Mouse (Mus musculus): Measurements from ENCODE around the gene Pink1. TPM values are rescaled to one million over a fixed set of nuclear protein-coding genes. Genes with fewer than 3 reads are reported as not detected.

Gene Pink1
- polyA plus RNA-seq, 2 experiments, result 14.3 to 19.2 TPM

DNA sequence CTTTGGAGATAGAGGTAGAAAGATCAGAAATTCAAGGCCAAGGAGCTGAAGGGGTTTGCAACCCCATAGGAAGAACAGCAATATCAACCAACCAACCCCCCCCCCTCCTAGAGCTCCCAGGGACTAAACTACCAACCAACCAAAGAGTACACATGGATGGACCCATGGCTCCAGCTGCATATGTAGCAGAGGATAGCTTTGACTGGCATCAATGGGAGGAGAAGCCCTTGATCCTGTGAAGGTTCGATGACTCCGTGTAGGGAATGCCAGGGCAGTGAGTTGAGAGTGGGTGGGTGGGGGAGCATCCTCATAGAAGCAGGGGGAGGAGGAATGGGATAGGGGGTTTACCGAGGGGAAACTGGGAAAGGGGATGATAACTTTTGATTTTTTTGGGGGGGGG lies 1.7 kb downstream of the Pink1 start:
- WGBS (ENCODE audit: insufficient replicate concordance), result 67% methylated on average over 3 of the region's 3 CpGs
- H3K9ac ChIP-seq (replicated peaks), result no peak overlapping the region
- H3K4me2 ChIP-seq (ENCODE audit: low read depth), result no peak overlapping the region
- no peak for TF ChIP-seq EP300 (IDR thresholded peaks at IDR 0.05; ENCODE audit: low read depth)
- TF ChIP-seq CTCF (IDR thresholded peaks at IDR 0.05; ENCODE audit: low read depth), result no peak
- no peak for ATAC-seq (ENCODE audit: insufficient read depth)
- no peaks in the 10 kb centered on the region for H3K36me3 ChIP-seq (replicated peaks; ENCODE audit: control insufficient read depth, insufficient read depth, low read depth)
- peaks cover 9 to 12% of the 10 kb centered on the region in 2 experiments for H3K4me1 ChIP-seq (replicated peaks; ENCODE audit: control insufficient read depth in 2 of 2, insufficient read depth in 2 of 2, low read length in 1 of 2)
- no peaks in the 10 kb centered on the region for H3K27me3 ChIP-seq (ENCODE audit: control insufficient read depth, insufficient read depth, low read length)
- H3K4me3 ChIP-seq (ENCODE audit: insufficient read depth in 1 of 2, low read depth in 2 of 2, low read length in 2 of 2), result no peak overlapping the region
- no peak for DNase-seq (ENCODE audit: low read depth in 3 of 3, low spot score in 3 of 3)
- H3K27ac ChIP-seq, result no peak overlapping the region
- no peaks in the 10 kb centered on the region for H3K9me3 ChIP-seq (ENCODE audit: control insufficient read depth, low read length)

DNA sequence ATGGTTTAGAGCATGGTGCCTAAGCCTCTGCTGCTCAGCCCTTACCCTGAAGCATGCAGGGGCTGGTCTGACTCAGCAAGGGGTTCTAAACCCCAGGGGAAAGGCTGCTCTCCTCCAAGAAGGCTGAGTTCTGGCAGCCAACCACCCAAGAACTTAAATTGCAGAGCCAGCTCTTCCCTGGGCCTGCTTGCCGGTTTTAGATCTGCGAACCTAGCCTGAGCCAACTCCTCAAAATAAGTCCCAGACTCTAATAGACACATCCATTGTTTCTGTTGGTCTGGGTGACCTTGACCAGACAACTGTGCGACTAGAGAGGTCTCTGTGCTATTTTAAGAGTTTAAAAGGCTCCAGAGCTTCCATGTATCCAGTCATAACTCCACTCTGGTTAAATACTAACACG lies 2.4 kb downstream of the Pink1 start:
- Histone ChIP-seq H3K27me3 (ENCODE audit: control insufficient read depth, insufficient read depth, low read length) (no peaks in the 10 kb centered on the region), H3K4me1 (replicated peaks; ENCODE audit: control insufficient read depth in 2 of 2, insufficient read depth in 2 of 2, low read length in 1 of 2) (peaks cover 9 to 12% of the 10 kb centered on the region in 2 experiments), H3K9ac (replicated peaks) (no peak overlapping the region), H3K9me3 (ENCODE audit: control insufficient read depth, low read length) (no peaks in the 10 kb centered on the region), H3K36me3 (replicated peaks; ENCODE audit: control insufficient read depth, insufficient read depth, low read depth) (no peaks in the 10 kb centered on the region), H3K4me3 (ENCODE audit: insufficient read depth in 1 of 2, low read depth in 2 of 2, low read length in 2 of 2) (no peak overlapping the region), H3K27ac (no peak overlapping the region), H3K4me2 (ENCODE audit: low read depth) (no peak overlapping the region)
- ATAC-seq (ENCODE audit: insufficient read depth) (no peak), DNase-seq (ENCODE audit: low read depth in 3 of 3, low spot score in 3 of 3) (no peak)
- TF ChIP-seq CTCF (IDR thresholded peaks at IDR 0.05; ENCODE audit: low read depth) (no peak), EP300 (IDR thresholded peaks at IDR 0.05; ENCODE audit: low read depth) (no peak)
- 66% methylated on average over 4 of the region's 4 CpGs for WGBS (ENCODE audit: insufficient replicate concordance)

DNA sequence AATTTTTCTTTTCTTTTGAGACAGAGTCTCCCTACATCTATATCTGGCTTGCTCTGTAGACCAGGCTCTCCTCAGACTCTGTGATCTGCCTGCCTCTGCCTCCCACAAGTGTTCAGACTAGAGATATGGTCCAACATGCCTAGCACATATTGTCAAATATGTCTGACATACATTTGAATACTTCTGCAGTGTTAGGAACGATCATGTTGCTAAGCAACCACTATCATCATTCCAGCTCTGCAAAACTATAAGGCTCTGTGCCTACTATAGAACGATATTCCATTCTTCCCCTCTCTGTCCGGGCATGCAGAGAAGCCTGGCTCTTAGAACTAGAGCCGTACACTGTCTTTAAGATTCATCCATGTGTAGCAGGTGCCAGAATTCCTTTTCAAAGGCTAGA lies 3.4 kb downstream of the Pink1 start:
- no peak for TF ChIP-seq CTCF (IDR thresholded peaks at IDR 0.05; ENCODE audit: low read depth)
- TF ChIP-seq EP300 (IDR thresholded peaks at IDR 0.05; ENCODE audit: low read depth), result no peak
- ATAC-seq (ENCODE audit: insufficient read depth), result no peak
- H3K9me3 ChIP-seq (ENCODE audit: control insufficient read depth, low read length), result no peaks in the 10 kb centered on the region
- H3K27me3 ChIP-seq (ENCODE audit: control insufficient read depth, insufficient read depth, low read length), result no peaks in the 10 kb centered on the region
- H3K27ac ChIP-seq, result no peak overlapping the region
- peaks cover 9% of the 10 kb centered on the region in 2 experiments for H3K4me1 ChIP-seq (replicated peaks; ENCODE audit: control insufficient read depth in 2 of 2, insufficient read depth in 2 of 2, low read length in 1 of 2)
- WGBS (ENCODE audit: insufficient replicate concordance), result 67% methylated on average over 4 of the region's 4 CpGs
- no peak overlapping the region for H3K4me3 ChIP-seq (ENCODE audit: insufficient read depth in 1 of 2, low read depth in 2 of 2, low read length in 2 of 2)
- no peak for DNase-seq (ENCODE audit: low read depth in 3 of 3, low spot score in 3 of 3)
- no peak overlapping the region for H3K4me2 ChIP-seq (ENCODE audit: low read depth)
- H3K36me3 ChIP-seq (replicated peaks; ENCODE audit: control insufficient read depth, insufficient read depth, low read depth), result no peaks in the 10 kb centered on the region
- H3K9ac ChIP-seq (replicated peaks), result no peak overlapping the region

DNA sequence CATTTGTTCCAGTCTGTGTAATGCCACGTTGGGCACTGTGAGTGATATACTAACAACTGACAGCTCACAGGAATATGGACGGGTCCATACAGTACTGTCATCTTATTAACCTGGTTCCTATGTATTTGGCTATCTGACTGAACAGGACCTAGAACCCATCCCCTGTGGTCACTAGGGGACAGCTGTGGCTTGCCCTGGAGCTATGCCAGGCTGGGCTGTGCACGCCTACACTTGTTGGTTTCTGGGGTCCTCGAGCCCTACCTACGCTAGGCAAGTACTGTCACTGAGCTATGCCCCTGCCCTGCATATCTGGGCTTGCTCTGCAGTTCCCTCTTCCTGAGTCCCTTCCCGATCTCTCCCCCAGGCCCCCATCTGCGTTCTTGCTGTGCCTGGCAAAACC lies 4.6 kb downstream of the Pink1 start:
- no peak overlapping the region for H3K4me3 ChIP-seq (ENCODE audit: insufficient read depth in 1 of 2, low read depth in 2 of 2, low read length in 2 of 2)
- no peaks in the 10 kb centered on the region for H3K36me3 ChIP-seq (replicated peaks; ENCODE audit: control insufficient read depth, insufficient read depth, low read depth)
- no peak overlapping the region for H3K27ac ChIP-seq
- ATAC-seq (ENCODE audit: insufficient read depth) (no peak), DNase-seq (ENCODE audit: low read depth in 3 of 3, low spot score in 3 of 3) (no peak)
- no peak overlapping the region for H3K4me2 ChIP-seq (ENCODE audit: low read depth)
- TF ChIP-seq EP300 (IDR thresholded peaks at IDR 0.05; ENCODE audit: low read depth) (no peak), CTCF (IDR thresholded peaks at IDR 0.05; ENCODE audit: low read depth) (no peak)
- H3K9ac ChIP-seq (replicated peaks), result no peak overlapping the region
- no peaks in the 10 kb centered on the region for H3K27me3 ChIP-seq (ENCODE audit: control insufficient read depth, insufficient read depth, low read length)
- no peaks in the 10 kb centered on the region for H3K9me3 ChIP-seq (ENCODE audit: control insufficient read depth, low read length)
- H3K4me1 ChIP-seq (replicated peaks; ENCODE audit: control insufficient read depth in 2 of 2, insufficient read depth in 2 of 2, low read length in 1 of 2), result peaks cover 6 to 8% of the 10 kb centered on the region in 2 experiments
- 64% methylated on average over 7 of the region's 7 CpGs for WGBS (ENCODE audit: insufficient replicate concordance)

DNA sequence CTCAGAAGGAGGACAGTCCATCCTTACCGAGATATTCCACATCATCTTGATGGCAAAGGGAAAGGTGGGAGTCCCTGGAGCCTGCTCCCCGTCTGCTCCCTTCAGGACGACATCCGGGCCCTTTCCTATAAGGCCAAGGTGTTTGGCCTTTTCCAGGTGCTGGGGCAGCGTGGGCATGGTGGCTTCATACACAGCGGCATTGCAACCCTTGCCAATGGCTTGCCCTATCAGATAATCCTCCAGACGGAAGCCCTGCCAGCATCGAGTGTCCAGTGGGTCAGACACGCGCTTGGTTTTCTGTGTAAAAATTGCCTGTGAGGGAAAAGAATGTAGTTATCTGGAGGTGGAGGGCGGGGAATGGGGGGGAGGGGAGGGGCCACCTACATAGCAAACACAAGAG lies 5.4 kb downstream of the Pink1 start:
- TF ChIP-seq EP300 (IDR thresholded peaks at IDR 0.05; ENCODE audit: low read depth) (no peak), CTCF (IDR thresholded peaks at IDR 0.05; ENCODE audit: low read depth) (no peak)
- Histone ChIP-seq H3K4me1 (replicated peaks; ENCODE audit: control insufficient read depth in 2 of 2, insufficient read depth in 2 of 2, low read length in 1 of 2) (peaks cover 5% of the 10 kb centered on the region in 2 experiments; a peak in 2 of 4 replicates), H3K27me3 (ENCODE audit: control insufficient read depth, insufficient read depth, low read length) (no peaks in the 10 kb centered on the region), H3K4me3 (ENCODE audit: insufficient read depth in 1 of 2, low read depth in 2 of 2, low read length in 2 of 2) (no peak overlapping the region), H3K36me3 (replicated peaks; ENCODE audit: control insufficient read depth, insufficient read depth, low read depth) (no peaks in the 10 kb centered on the region), H3K9me3 (ENCODE audit: control insufficient read depth, low read length) (no peaks in the 10 kb centered on the region), H3K27ac (no peak overlapping the region), H3K4me2 (ENCODE audit: low read depth) (no peak overlapping the region), H3K9ac (replicated peaks) (no peak overlapping the region)
- DNase-seq (ENCODE audit: low read depth in 3 of 3, low spot score in 3 of 3), result no peak
- WGBS (ENCODE audit: insufficient replicate concordance), result 62% methylated on average over 11 of the region's 11 CpGs
- no peak for ATAC-seq (ENCODE audit: insufficient read depth)

Data from liver, embryonic 14.5 days (tissue).